ENCODE assay signal across 15 mouse cellular contexts in genomic region chr5:51582618-51583017, GRCm38 (mm10). TPM values are rescaled to one million over a fixed set of nuclear protein-coding genes. Genes with fewer than 3 reads are reported as not detected.
A peak's percentile ranks its signal among the peaks of the same experiment; 100 is the strongest.
DNase-seq lines count a peak whose midpoint lies in the region; TF ChIP-seq lines count a peak whose summit lies in the region.
"Had no signal": no experiment of that assay in that cellular context is flagged by ENCODE, and none has a peak within 500 bp of the region (broad histone marks: within the 10 kb centered on the region; RNA-seq: fewer than 3 reads in every experiment).

No protein-coding gene starts in this region.

- intact Hi-C loops in left cerebral cortex, postnatal 4 days (cut with DNase I), result no loop called here
- intact Hi-C loops in left cerebral cortex, postnatal 14 days (cut with DNase I), result no loop called here

- no peak overlapping the region for H3K27ac ChIP-seq in heart, embryonic 10.5 days
- 0 out of 2 replicates have a peak overlapping the region, but pooled peaks have one; percentile 9 for H3K27ac ChIP-seq in small intestine, adult 2 months (ENCODE audit: insufficient read depth, low read depth, low read length)
- H3K27ac ChIP-seq: gastrocnemius, adult 2 months; heart, adult 2 months; liver, embryonic 13.5 days; midbrain, embryonic 15.5 days had no signal

- TF ChIP-seq CTCF in small intestine, adult 2 months (IDR thresholded peaks at IDR 0.05; ENCODE audit: extremely low read depth, insufficient read length, insufficient replicate concordance, low read depth, low read length), result no peak

- peaks cover 15% of the 10 kb centered on the region for H3K4me1 ChIP-seq in heart, embryonic 10.5 days
- H3K4me1 ChIP-seq in small intestine, adult 2 months (ENCODE audit: control insufficient read depth, insufficient read depth, insufficient read length, low read length), result peaks cover 22% of the 10 kb centered on the region; the same call in 1 of the 2 replicates
- H3K4me1 ChIP-seq: midbrain, embryonic 15.5 days had no signal

- DNase-seq in adrenal gland, postnatal 10 days, result peak; percentile 52
- no peak for DNase-seq in adrenal gland, adult (ENCODE audit: inconsistent age in 2 of 2, low spot score in 1 of 2)
- DNase-seq in heart, adult 11 months, result peak; percentile 89
- DNase-seq in heart, embryonic 10.5 days (ENCODE audit: low spot score), result no peak
- peak; percentile 50 for DNase-seq in left cerebral cortex, postnatal 4 days
- no peak for DNase-seq in left cerebral cortex, postnatal 14 days (ENCODE audit: low spot score in 2 of 2)
- no peak for DNase-seq in right cerebral cortex, postnatal 36 days (ENCODE audit: low spot score in 2 of 2)
- DNase-seq: embryo, embryonic 11 days; gastrocnemius, adult 2 months; liver, embryonic 13.5 days; right cerebral cortex, postnatal 25 days had no signal

- 78% methylated on average over 5 of the region's 5 CpGs for WGBS in heart, embryonic 10.5 days
- WGBS in small intestine, adult 2 months, result 72% methylated on average over 5 of the region's 5 CpGs

- no peaks in the 10 kb centered on the region for H3K36me3 ChIP-seq in heart, embryonic 10.5 days
- no peaks in the 10 kb centered on the region for H3K36me3 ChIP-seq in small intestine, adult 2 months (ENCODE audit: control insufficient read depth, insufficient read depth, low read length)
- H3K36me3 ChIP-seq: liver, embryonic 13.5 days; midbrain, embryonic 15.5 days had no signal

- H3K4me3 ChIP-seq in heart, embryonic 10.5 days, result no peak overlapping the region
- H3K4me3 ChIP-seq in small intestine, adult 2 months (ENCODE audit: low read depth, low read length), result no peak overlapping the region
- H3K4me3 ChIP-seq: gastrocnemius, adult 2 months; heart, adult 2 months; liver, embryonic 13.5 days; midbrain, embryonic 15.5 days had no signal

- H3K9me3 ChIP-seq in heart, embryonic 10.5 days, result no peaks in the 10 kb centered on the region
- H3K9me3 ChIP-seq: liver, embryonic 13.5 days; midbrain, embryonic 15.5 days had no signal

- no peaks in the 10 kb centered on the region for H3K27me3 ChIP-seq in heart, embryonic 10.5 days (ENCODE audit: insufficient read depth, poor library complexity, severe bottlenecking)
- H3K27me3 ChIP-seq in small intestine, adult 2 months (ENCODE audit: control insufficient read depth, insufficient read depth, low read length), result no peaks in the 10 kb centered on the region
- H3K27me3 ChIP-seq: CH12.LX; liver, embryonic 13.5 days; midbrain, embryonic 15.5 days had no signal

- TF ChIP-seq POLR2A in small intestine, adult 2 months (IDR thresholded peaks at IDR 0.05; ENCODE audit: low read depth, low read length), result no peak

RNA-seq across cellular contexts. Expression of gene Ppargc1a, which starts 15.1 kb away (rescaled TPM):
- 10 to 100 TPM; 34.5 to 47.2 TPM for total RNA-seq in adrenal gland, postnatal 10 days (2021)
- polyA plus RNA-seq in heart, embryonic 10.5 days (2016; fragmentation: Nextera tagmentation; extraction: Ambion mirVana), result 21.2 and 39.8 TPM in 2 replicates
- 10 to 100 TPM; 25.9 to 30.6 TPM for total RNA-seq in left cerebral cortex, postnatal 4 days (2021)
- total RNA-seq in left cerebral cortex, postnatal 14 days (2021), result 10 to 100 TPM; 45.7 to 48.2 TPM
- polyA plus RNA-seq in small intestine, adult 2 months (2012; rRNA removed), result 2.1 and 9.0 TPM in 2 replicates
- total RNA-seq: CH12.LX had no signal

Comparison
In these comparisons a context has a peak if more than half of its experiments do, and no peak if none do; other contexts are left out.
1. DNase-seq: peak in adrenal gland, postnatal 10 days (single experiment), heart, adult 11 months (single experiment) and left cerebral cortex, postnatal 4 days (single experiment); none in adrenal gland, adult (0 of 2), heart, embryonic 10.5 days (single experiment), left cerebral cortex, postnatal 14 days (0 of 2) and right cerebral cortex, postnatal 36 days (0 of 2).